Mouse (Mus musculus) brain, embryonic 14.5 days (tissue): Measurements from ENCODE around the gene Olfr1408. TPM values are rescaled to one million over a fixed set of nuclear protein-coding genes. Genes with fewer than 3 reads are reported as not detected.

ENCODE experiments used
- DNase-seq: peaks from one replicate; pipeline ENCODE4 v3.0.0-alpha.2; 2011; ENCODE audit warnings: low read depth
- CTCF ChIP-seq: fragments of 200-500 bp; IDR thresholded peaks from 2 replicates; pipeline ENCODE4 v1.5.1; 2012; ENCODE audit warnings: inconsistent platforms, mild to moderate bottlenecking, moderate library complexity, borderline replicate concordance; ENCODE audit not compliant: insufficient read depth, insufficient read length; ENCODE audit errors: extremely low read depth
- POLR2A ChIP-seq: fragments of 200-500 bp; IDR thresholded peaks from 2 replicates; pipeline ENCODE4 v1.6.1; 2012; ENCODE audit warnings: mild to moderate bottlenecking, inconsistent platforms, borderline replicate concordance; ENCODE audit not compliant: poor library complexity, insufficient read depth, insufficient read length, severe bottlenecking; ENCODE audit errors: extremely low read depth
- polyA plus RNA-seq: library from polyadenylated mRNA; depleted of rRNA; stranded (reverse); fragments of >200 nt; gene quantifications from 2 replicates; pipeline ENCODE4 v1.2.3, GENCODE M21; 2012; rRNA removed

Olfr1408 gene
- not detected in 2 replicates for polyA plus RNA-seq

DNA sequence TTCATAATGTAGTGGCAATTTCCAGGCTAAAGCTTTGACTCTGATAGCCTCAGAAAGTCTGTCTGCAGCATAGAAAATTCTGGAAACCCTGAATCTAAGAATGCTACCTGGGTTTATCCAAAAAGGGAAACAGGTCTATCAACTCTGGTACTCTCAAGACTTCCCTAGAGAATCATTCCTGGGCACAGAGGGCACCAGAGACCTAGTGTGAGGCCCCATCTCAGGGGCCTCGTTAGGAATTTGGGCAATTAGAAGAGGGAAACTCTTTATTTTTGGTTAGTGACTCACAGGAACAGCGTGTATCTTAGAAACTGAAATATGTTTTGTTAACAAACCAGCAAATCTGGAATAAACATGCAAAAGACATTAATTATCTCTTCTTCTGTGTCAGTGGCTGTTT lies at the start of gene Olfr1408:
Gene Olfr1408 (minus strand): TSS at position 101 of the 400 bp plus-strand sequence.
- TF ChIP-seq POLR2A, result no peak
- no peak for TF ChIP-seq CTCF
- no peak for DNase-seq

GRCm38 (mm10) chr1:173174154-173174842 lies 37.1 kb upstream of the Olfr1408 start:
- TF ChIP-seq POLR2A (no peak), CTCF (no peak)

More at GRCm38 (mm10) chr1:173174154-173174842, 37.1 kb upstream of the Olfr1408 start:
- no peak for DNase-seq

Other genes starting within 250 kb of the Olfr1408 start
- gene Apcs, start 242.3 kb downstream of the Olfr1408 start, polyA plus RNA-seq, result not detected in 2 replicates
- not detected in 2 replicates for gene Olfr16, start 187.0 kb downstream of the Olfr1408 start, polyA plus RNA-seq
- not detected in 2 replicates for gene Olfr1406, start 53.3 kb upstream of the Olfr1408 start, polyA plus RNA-seq
- gene Olfr218, start 60.4 kb upstream of the Olfr1408 start, polyA plus RNA-seq, result not detected in 2 replicates
- gene Olfr1404, start 75.0 kb upstream of the Olfr1408 start, polyA plus RNA-seq, result not detected in 2 replicates
- gene Fcer1a, start 89.8 kb upstream of the Olfr1408 start, polyA plus RNA-seq, result not detected in 2 replicates
- gene Olfr418, start 128.6 kb upstream of the Olfr1408 start, polyA plus RNA-seq, result not detected in 2 replicates
- gene Mptx2, start 140.4 kb upstream of the Olfr1408 start, polyA plus RNA-seq, result not detected in 2 replicates
- gene Ackr1, start 196.4 kb upstream of the Olfr1408 start, polyA plus RNA-seq, result 87.4 and 106 TPM in 2 replicates
- 3.2 and 5.3 TPM in 2 replicates for gene Aim2, start 213.5 kb upstream of the Olfr1408 start, polyA plus RNA-seq
- gene Cadm3, start 230.3 kb upstream of the Olfr1408 start, polyA plus RNA-seq, result 282 and 393 TPM in 2 replicates